Mouse (Mus musculus) frontal cortex, adult 2 months (tissue): Measurements from ENCODE around the gene Ccl2. TPM values are rescaled to one million over a fixed set of nuclear protein-coding genes. Genes with fewer than 3 reads are reported as not detected.

Experiments
- polyA plus RNA-seq: library from polyadenylated mRNA; depleted of rRNA; stranded (reverse); fragments of >200 nt; gene quantifications from 2 replicates; pipeline ENCODE4 v1.2.3, GENCODE M21; 2012; rRNA removed

Gene Ccl2
- polyA plus RNA-seq, 1 experiment, result 0.30 TPM

Other genes starting within 250 kb of the Ccl2 start
- 0.17 and 0.24 TPM in 2 replicates for gene 5530401A14Rik, start 174.9 kb upstream of the Ccl2 start, polyA plus RNA-seq
- gene Asic2, start 67.1 kb upstream of the Ccl2 start, polyA plus RNA-seq, result 54.8 and 57.8 TPM in 2 replicates
- gene Gm17268, start 3.0 kb downstream of the Ccl2 start, polyA plus RNA-seq, result not detected in 2 replicates
- 0.19 and 0.44 TPM in 2 replicates for gene Ccl7, start 10.1 kb downstream of the Ccl2 start, polyA plus RNA-seq
- 0.08 and 0.15 TPM in 2 replicates for gene Ccl11, start 22.3 kb downstream of the Ccl2 start, polyA plus RNA-seq
- 1.9 and 2.7 TPM in 2 replicates for gene Ccl12, start 66.3 kb downstream of the Ccl2 start, polyA plus RNA-seq
- gene Ccl8, start 79.6 kb downstream of the Ccl2 start, polyA plus RNA-seq, result 0.24 and 0.36 TPM in 2 replicates